Mouse (Mus musculus) kidney, adult 8-10 months (tissue): ENCODE results near the gene Pfn4.
A peak's percentile ranks its signal among the peaks of the same experiment; 100 is the strongest.
"Not testable (repeated sequence)": the region's sequence is repeated elsewhere in the genome, so short reads cannot be mapped to it uniquely, and the experiment has no call there.

Experiments
- DNase-seq, 2 experiments: peaks; one replicate each; pipeline ENCODE4 v3.0.0; 2022

Gene Pfn4

GRCm38 (mm10) chr12:4768492-4769332 lies at the start of gene Pfn4, which contains the start of gene Fam228b:
Gene Pfn4 (plus strand): TSS chr12:4769022.
Gene Fam228b (minus strand): TSS chr12:4769267.
- peak; percentile 94 to 98 for DNase-seq

GRCm38 (mm10) chr12:4719066-4719761 lies 49.6 kb upstream of the Pfn4 start:
- DNase-seq = no peak

GRCm38 (mm10) chr12:4719762-4720754 lies 48.8 kb upstream of the Pfn4 start:
- no peak for DNase-seq

GRCm38 (mm10) chr12:4729165-4729564 lies 39.7 kb upstream of the Pfn4 start:
- no peak for DNase-seq

GRCm38 (mm10) chr12:4731629-4732028 lies 37.2 kb upstream of the Pfn4 start:
- no peak for DNase-seq

- DNase-seq = no peak
Observed at GRCm38 (mm10) chr12:4732332-4732731, 36.5 kb upstream of the Pfn4 start.

GRCm38 (mm10) chr12:4738031-4738576 lies 30.7 kb upstream of the Pfn4 start, which contains the start of gene Fam228a:
Gene Fam228a (minus strand): TSS chr12:4738430.
- DNase-seq = no peak

GRCm38 (mm10) chr12:4740823-4741222 lies 28.0 kb upstream of the Pfn4 start:
- no peak for DNase-seq

GRCm38 (mm10) chr12:4742183-4742582 lies 26.6 kb upstream of the Pfn4 start:
- no peak for DNase-seq

- DNase-seq = no peak
Observed at GRCm38 (mm10) chr12:4744486-4744885, 24.3 kb upstream of the Pfn4 start.

GRCm38 (mm10) chr12:4754451-4754850 lies 14.4 kb upstream of the Pfn4 start:
- not testable (repeated sequence) for DNase-seq

- DNase-seq = peak in 1 of 2 experiments; percentile 10
Observed at GRCm38 (mm10) chr12:4757060-4757459, 11.8 kb upstream of the Pfn4 start.

GRCm38 (mm10) chr12:4769333-4769723 lies 506 bp downstream of the Pfn4 start:
- DNase-seq = no peak

- DNase-seq = no peak
Observed at GRCm38 (mm10) chr12:4774895-4775587, 6.2 kb downstream of the Pfn4 start.

- no peak for DNase-seq
Observed at GRCm38 (mm10) chr12:4775588-4775949, 6.7 kb downstream of the Pfn4 start.

- DNase-seq = no peak
Observed at GRCm38 (mm10) chr12:4777734-4778133, 8.9 kb downstream of the Pfn4 start.

GRCm38 (mm10) chr12:4780245-4780644 lies 11.4 kb downstream of the Pfn4 start:
- DNase-seq = no peak

GRCm38 (mm10) chr12:4781270-4781669 lies 12.4 kb downstream of the Pfn4 start:
- DNase-seq = no peak

- DNase-seq = not testable (repeated sequence)
Observed at GRCm38 (mm10) chr12:4781725-4782404, 13.0 kb downstream of the Pfn4 start.

- DNase-seq = peak; percentile 25 to 59
Observed at GRCm38 (mm10) chr12:4783598-4783997, 14.8 kb downstream of the Pfn4 start.

GRCm38 (mm10) chr12:4784466-4784865 lies 15.6 kb downstream of the Pfn4 start:
- no peak for DNase-seq
